Mouse (Mus musculus): ENCODE data around the gene Stoml2.

- no peak for TF ChIP-seq POLR2A (IDR thresholded peaks at IDR 0.05; ENCODE audit: insufficient read depth, low read depth, low read length)
- no peak for TF ChIP-seq CTCF (IDR thresholded peaks at IDR 0.05)
- no peak for TF ChIP-seq EP300 (IDR thresholded peaks at IDR 0.05; ENCODE audit: insufficient read depth, low read depth, low read length)
Measured at GRCm38 (mm10) chr4:43024673-43025072, 6.8 kb downstream of the Stoml2 start.
